16 mouse cellular contexts compared by ENCODE assay signal in genomic region chr2:3908192-3908591, GRCm38 (mm10).
DNase-seq lines count a peak whose midpoint lies in the region; ATAC-seq lines count a peak whose summit lies in the region.
"Had no signal": no experiment of that assay in that cellular context is flagged by ENCODE, and none has a peak within 500 bp of the region (broad histone marks: within the 10 kb centered on the region; RNA-seq: fewer than 3 reads in every experiment).

No protein-coding gene starts in this region.

- no peaks in the 10 kb centered on the region for H3K27me3 ChIP-seq in hindbrain, embryonic 14.5 days (ENCODE audit: control insufficient read depth, insufficient read depth, low read length)
- no peaks in the 10 kb centered on the region for H3K27me3 ChIP-seq in hindbrain, embryonic 13.5 days
- H3K27me3 ChIP-seq: limb, embryonic 15.5 days; stomach, embryonic 15.5 days had no signal

- H3K9ac ChIP-seq in hindbrain, embryonic 14.5 days = no peak overlapping the region
- no peak overlapping the region for H3K9ac ChIP-seq in hindbrain, embryonic 13.5 days
- H3K9ac ChIP-seq: limb, embryonic 15.5 days; stomach, embryonic 15.5 days had no signal

- peaks cover 8% of the 10 kb centered on the region for H3K4me1 ChIP-seq in hindbrain, embryonic 14.5 days (replicated peaks; ENCODE audit: control insufficient read depth, insufficient read depth, low read length)
- H3K4me1 ChIP-seq in hindbrain, embryonic 13.5 days (replicated peaks) = peaks cover 17% of the 10 kb centered on the region
- H3K4me1 ChIP-seq: heart, embryonic 10.5 days; limb, embryonic 15.5 days; stomach, embryonic 15.5 days had no signal

- peak overlapping the region; percentile 16; the same call in 1 of the 2 replicates for H3K27ac ChIP-seq in hindbrain, embryonic 14.5 days
- H3K27ac ChIP-seq in hindbrain, embryonic 13.5 days = no peak overlapping the region
- H3K27ac ChIP-seq: gastrocnemius, adult 2 months; heart, embryonic 10.5 days; left cerebral cortex, adult 2 months; limb, embryonic 15.5 days; stomach, embryonic 15.5 days had no signal

- H3K4me2 ChIP-seq in hindbrain, embryonic 14.5 days (replicated peaks) = no peak overlapping the region
- H3K4me2 ChIP-seq in hindbrain, embryonic 13.5 days = no peak overlapping the region
- H3K4me2 ChIP-seq: limb, embryonic 15.5 days; stomach, embryonic 15.5 days had no signal

- 0 out of 2 replicates have a peak, but pooled peaks have one; percentile 31 for ATAC-seq in hindbrain, embryonic 14.5 days (ENCODE audit: low FRiP score)
- ATAC-seq in hindbrain, embryonic 13.5 days (ENCODE audit: low FRiP score) = no peak
- peak; percentile 94 for ATAC-seq in cerebellum, adult (ENCODE audit: insufficient number of reproducible peaks, low FRiP score, low TSS enrichment)
- ATAC-seq: activated CD4-positive, CD25-positive, alpha-beta regulatory T cell, adult 4 months had no signal

- H3K9me3 ChIP-seq in hindbrain, embryonic 14.5 days (ENCODE audit: control insufficient read depth, low read length) = no peaks in the 10 kb centered on the region
- H3K9me3 ChIP-seq in hindbrain, embryonic 13.5 days = no peaks in the 10 kb centered on the region
- H3K9me3 ChIP-seq: heart, embryonic 10.5 days; limb, embryonic 15.5 days; stomach, embryonic 15.5 days had no signal

- no peak overlapping the region for H3K4me3 ChIP-seq in hindbrain, embryonic 14.5 days (replicated peaks; ENCODE audit: low read length)
- H3K4me3 ChIP-seq in hindbrain, embryonic 13.5 days = no peak overlapping the region
- H3K4me3 ChIP-seq: gastrocnemius, adult 2 months; heart, embryonic 10.5 days; left cerebral cortex, adult 2 months; limb, embryonic 15.5 days; stomach, embryonic 15.5 days had no signal

- no peaks in the 10 kb centered on the region for H3K36me3 ChIP-seq in hindbrain, embryonic 14.5 days (replicated peaks; ENCODE audit: control insufficient read depth, insufficient read depth)
- no peaks in the 10 kb centered on the region for H3K36me3 ChIP-seq in hindbrain, embryonic 13.5 days
- H3K36me3 ChIP-seq: heart, embryonic 10.5 days; limb, embryonic 15.5 days; stomach, embryonic 15.5 days had no signal

- 83% methylated on average over 3 of the region's 3 CpGs for whole genome bisulfite sequencing in hindbrain, embryonic 14.5 days
- 84% methylated on average over 3 of the region's 3 CpGs for WGBS in hindbrain, embryonic 13.5 days

- DNase-seq in hindbrain, embryonic 14.5 days (ENCODE audit: low spot score) = peak; percentile 56
- peak; percentile 52 for DNase-seq in adrenal gland, postnatal 10 days
- DNase-seq in cerebellum, postnatal 36 days = peak; percentile 82 to 84
- DNase-seq in right cerebral cortex, postnatal 25 days = no peak
- DNase-seq in MN1 (ENCODE audit: low spot score) = no peak
- no peak for DNase-seq in gastrocnemius, adult 18-20 months (ENCODE audit: low spot score)
- DNase-seq: gastrocnemius, adult 2 months; lung, adult 2 months; thymus, postnatal 4 days had no signal

Comparison
In these comparisons a context has a peak if more than half of its experiments do, and no peak if none do; other contexts are left out.
1. DNase-seq: peak in hindbrain, embryonic 14.5 days (single experiment), adrenal gland, postnatal 10 days (single experiment) and cerebellum, postnatal 36 days (2 of 2); none in right cerebral cortex, postnatal 25 days (single experiment), MN1 (single experiment) and gastrocnemius, adult 18-20 months (single experiment).